Mouse (Mus musculus) limb, embryonic 15.5 days (tissue): ENCODE results near the gene Rbfox1. TPM values are rescaled to one million over a fixed set of nuclear protein-coding genes. Genes with fewer than 3 reads are reported as not detected.

Source experiments
- ATAC-seq: fragments of 200-750 bp; cut with Nextera tagmentation; 2 replicates; pipeline ENCODE4 v1.8.0; 2017; ENCODE audit warnings: low read depth, moderate TSS enrichment; ENCODE audit not compliant: insufficient number of reproducible peaks, low FRiP score, low TSS enrichment
- H3K27ac ChIP-seq: fragments of 300-500 bp; sonication (generic); 2 replicates; pipeline ENCODE4 v1.5.1; 2015; ENCODE audit warnings: moderate library complexity, mild to moderate bottlenecking, inconsistent platforms
- H3K27me3 ChIP-seq: fragments of 300-500 bp; sonication (generic); 2 replicates; pipeline ENCODE4 v1.6.1; 2015; ENCODE audit warnings: inconsistent platforms
- H3K36me3 ChIP-seq: fragments of 300-500 bp; sonication (generic); 2 replicates; pipeline ENCODE4 v1.6.1; 2015; ENCODE audit warnings: inconsistent platforms
- H3K4me1 ChIP-seq: fragments of 300-500 bp; sonication (generic); 2 replicates; pipeline ENCODE4 v1.6.1; 2015; ENCODE audit warnings: inconsistent platforms
- H3K4me2 ChIP-seq: fragments of 300-500 bp; sonication (generic); 2 replicates; pipeline ENCODE4 v1.6.1; 2015; ENCODE audit warnings: mild to moderate bottlenecking, inconsistent platforms
- H3K4me3 ChIP-seq: fragments of 300-500 bp; sonication (generic); 2 replicates; pipeline ENCODE4 v1.5.1; 2015; ENCODE audit warnings: mild to moderate bottlenecking, inconsistent platforms
- H3K9ac ChIP-seq: fragments of 300-500 bp; sonication (generic); 2 replicates; pipeline ENCODE4 v1.6.1; 2015; ENCODE audit warnings: inconsistent platforms
- H3K9me3 ChIP-seq: fragments of 300-500 bp; sonication (generic); 2 replicates; pipeline ENCODE4 v1.6.1; 2016; ENCODE audit warnings: inconsistent platforms
- WGBS: fragments of 180-500 bp; shearing (Covaris S2); methylation state at CpG from one replicate; pipeline ENCODE4 v1.1.7; 2015; 5-methylcytosine and 5-hydroxymethylcytosine counted together
- polyA plus RNA-seq: library from polyadenylated mRNA; unstranded; fragments of >200 nt; fragmentation: Nextera tagmentation; extraction: Ambion mirVana; gene quantifications from 2 replicates; pipeline ENCODE4 v1.2.1, GENCODE M21; 2015

The Rbfox1 gene
- polyA plus RNA-seq, 1 experiment from 2014 or later, result 4.0 TPM

GRCm38 (mm10) chr16:6390278-6390930, 505.2 kb downstream of the Rbfox1 start:
- no peak overlapping the region for H3K9ac ChIP-seq
- no peak overlapping the region for H3K4me3 ChIP-seq
- no peaks in the 10 kb centered on the region for H3K27me3 ChIP-seq
- no peak overlapping the region for H3K4me2 ChIP-seq
- H3K27ac ChIP-seq, result no peak overlapping the region
- 81% methylated on average over 6 of the region's 6 CpGs for WGBS
- ATAC-seq, result no peak
- H3K36me3 ChIP-seq, result no peaks in the 10 kb centered on the region
- H3K4me1 ChIP-seq, result no peaks in the 10 kb centered on the region
- no peaks in the 10 kb centered on the region for H3K9me3 ChIP-seq

- Histone ChIP-seq H3K9me3 (no peaks in the 10 kb centered on the region), H3K36me3 (no peaks in the 10 kb centered on the region), H3K9ac (no peak overlapping the region), H3K27me3 (no peaks in the 10 kb centered on the region), H3K4me1 (no peaks in the 10 kb centered on the region), H3K27ac (no peak overlapping the region), H3K4me2 (no peak overlapping the region), H3K4me3 (no peak overlapping the region)
- no peak for ATAC-seq
- WGBS, result 64% methylated on average over 8 of the region's 8 CpGs
Measured at GRCm38 (mm10) chr16:6396676-6397409, 511.7 kb downstream of the Rbfox1 start.

GRCm38 (mm10) chr16:6397635-6398034, 512.5 kb downstream of the Rbfox1 start:
- no peak for ATAC-seq

GRCm38 (mm10) chr16:6402816-6403215, 517.7 kb downstream of the Rbfox1 start:
- no peak overlapping the region for H3K9ac ChIP-seq
- H3K36me3 ChIP-seq, result no peaks in the 10 kb centered on the region
- no peaks in the 10 kb centered on the region for H3K27me3 ChIP-seq
- H3K9me3 ChIP-seq, result no peaks in the 10 kb centered on the region
- WGBS, result 85% methylated on average over 3 of the region's 3 CpGs
- no peak overlapping the region for H3K4me2 ChIP-seq
- H3K4me1 ChIP-seq, result no peaks in the 10 kb centered on the region
- no peak overlapping the region for H3K4me3 ChIP-seq
- no peak for ATAC-seq
- H3K27ac ChIP-seq, result no peak overlapping the region

More at GRCm38 (mm10) chr16:6397635-6398034, 512.5 kb downstream of the Rbfox1 start:
- no peak overlapping the region for H3K4me2 ChIP-seq
- H3K9ac ChIP-seq, result no peak overlapping the region
- no peaks in the 10 kb centered on the region for H3K36me3 ChIP-seq
- no peaks in the 10 kb centered on the region for H3K27me3 ChIP-seq
- WGBS, result 92% methylated on average over 2 of the region's 2 CpGs
- no peaks in the 10 kb centered on the region for H3K4me1 ChIP-seq
- no peak overlapping the region for H3K27ac ChIP-seq
- no peaks in the 10 kb centered on the region for H3K9me3 ChIP-seq
- no peak overlapping the region for H3K4me3 ChIP-seq

- Histone ChIP-seq H3K27me3 (no peaks in the 10 kb centered on the region), H3K27ac (no peak overlapping the region), H3K4me3 (no peak overlapping the region), H3K36me3 (no peaks in the 10 kb centered on the region), H3K4me1 (no peaks in the 10 kb centered on the region), H3K9ac (no peak overlapping the region), H3K4me2 (no peak overlapping the region), H3K9me3 (no peaks in the 10 kb centered on the region)
- WGBS, result 56% methylated on average over 2 of the region's 2 CpGs
- no peak for ATAC-seq
Measured at GRCm38 (mm10) chr16:6414846-6415245, 529.7 kb downstream of the Rbfox1 start.

GRCm38 (mm10) chr16:6421623-6422145, 536.5 kb downstream of the Rbfox1 start:
- Histone ChIP-seq H3K27ac (no peak overlapping the region), H3K9ac (no peak overlapping the region), H3K4me1 (no peaks in the 10 kb centered on the region), H3K4me3 (no peak overlapping the region), H3K4me2 (no peak overlapping the region), H3K36me3 (no peaks in the 10 kb centered on the region), H3K9me3 (no peaks in the 10 kb centered on the region), H3K27me3 (no peaks in the 10 kb centered on the region)
- WGBS, result 73% methylated on average over 3 of the region's 3 CpGs
- ATAC-seq, result no peak

- Histone ChIP-seq H3K27me3 (no peaks in the 10 kb centered on the region), H3K36me3 (no peaks in the 10 kb centered on the region), H3K4me3 (no peak overlapping the region), H3K4me2 (no peak overlapping the region), H3K27ac (no peak overlapping the region), H3K4me1 (no peaks in the 10 kb centered on the region), H3K9ac (no peak overlapping the region), H3K9me3 (no peaks in the 10 kb centered on the region)
- ATAC-seq, result no peak
- WGBS, result 86% methylated on average over 4 of the region's 4 CpGs
Measured at GRCm38 (mm10) chr16:6423878-6424409, 538.8 kb downstream of the Rbfox1 start.

- 73% methylated on average over 2 of the region's 2 CpGs for WGBS
Measured at GRCm38 (mm10) chr16:6424738-6425137, 539.6 kb downstream of the Rbfox1 start.

GRCm38 (mm10) chr16:6427292-6428281, 542.4 kb downstream of the Rbfox1 start:
- H3K27ac ChIP-seq, result no peak overlapping the region
- ATAC-seq, result no peak
- H3K4me1 ChIP-seq, result no peaks in the 10 kb centered on the region
- H3K36me3 ChIP-seq, result no peaks in the 10 kb centered on the region
- no peaks in the 10 kb centered on the region for H3K27me3 ChIP-seq
- no peak overlapping the region for H3K9ac ChIP-seq
- no peak overlapping the region for H3K4me3 ChIP-seq
- H3K4me2 ChIP-seq, result no peak overlapping the region
- no peaks in the 10 kb centered on the region for H3K9me3 ChIP-seq
- 83% methylated on average over 12 of the region's 12 CpGs for WGBS

More at GRCm38 (mm10) chr16:6424738-6425137, 539.6 kb downstream of the Rbfox1 start:
- Histone ChIP-seq H3K4me2 (no peak overlapping the region), H3K4me1 (no peaks in the 10 kb centered on the region), H3K27ac (no peak overlapping the region), H3K9me3 (no peaks in the 10 kb centered on the region), H3K36me3 (no peaks in the 10 kb centered on the region), H3K27me3 (no peaks in the 10 kb centered on the region), H3K9ac (no peak overlapping the region), H3K4me3 (no peak overlapping the region)
- no peak for ATAC-seq

- Histone ChIP-seq H3K9me3 (no peaks in the 10 kb centered on the region), H3K4me2 (no peak overlapping the region), H3K4me3 (no peak overlapping the region), H3K9ac (no peak overlapping the region), H3K36me3 (no peaks in the 10 kb centered on the region), H3K4me1 (no peaks in the 10 kb centered on the region), H3K27me3 (no peaks in the 10 kb centered on the region), H3K27ac (no peak overlapping the region)
- 85% methylated on average over 2 of the region's 2 CpGs for whole genome bisulfite sequencing
- ATAC-seq, result no peak
Measured at GRCm38 (mm10) chr16:6430981-6431380, 545.8 kb downstream of the Rbfox1 start.

- no peaks in the 10 kb centered on the region for H3K4me1 ChIP-seq
Measured at GRCm38 (mm10) chr16:6436445-6436844, 551.3 kb downstream of the Rbfox1 start.

More at GRCm38 (mm10) chr16:6436445-6436844, 551.3 kb downstream of the Rbfox1 start:
- Histone ChIP-seq H3K27ac (no peak overlapping the region), H3K27me3 (no peaks in the 10 kb centered on the region), H3K4me3 (no peak overlapping the region), H3K4me2 (no peak overlapping the region), H3K36me3 (no peaks in the 10 kb centered on the region), H3K9me3 (no peaks in the 10 kb centered on the region), H3K9ac (no peak overlapping the region)
- ATAC-seq, result no peak
- 58% methylated on average over 2 of the region's 2 CpGs for WGBS
